Mouse (Mus musculus) neural tube, embryonic 12.5 days (tissue): ENCODE results near the gene Fam161a. TPM values are rescaled to one million over a fixed set of nuclear protein-coding genes. Genes with fewer than 3 reads are reported as not detected.

Source experiments
- ATAC-seq: fragments of 200-750 bp; cut with Nextera tagmentation; 2 replicates; pipeline ENCODE4 v1.8.0; 2017; ENCODE audit warnings: low read depth, mild to moderate bottlenecking, moderate TSS enrichment, moderate library complexity; ENCODE audit not compliant: low FRiP score
- H3K27ac ChIP-seq: fragments of 300-500 bp; sonication (generic); 2 replicates; pipeline ENCODE4 v1.5.1; 2016
- H3K27me3 ChIP-seq: fragments of 300-500 bp; sonication (generic); replicated peaks from 2 replicates; pipeline ENCODE4 v1.6.1; 2016; ENCODE audit warnings: mild to moderate bottlenecking
- H3K36me3 ChIP-seq: fragments of 300-500 bp; sonication (generic); 2 replicates; pipeline ENCODE4 v1.6.1; 2016; ENCODE audit warnings: mild to moderate bottlenecking
- H3K4me1 ChIP-seq: fragments of 300-500 bp; sonication (generic); 2 replicates; pipeline ENCODE4 v1.6.1; 2016
- H3K4me2 ChIP-seq: fragments of 300-500 bp; sonication (generic); replicated peaks from 2 replicates; pipeline ENCODE4 v1.6.1; 2016; ENCODE audit warnings: mild to moderate bottlenecking
- H3K4me3 ChIP-seq: fragments of 300-500 bp; sonication (generic); 2 replicates; pipeline ENCODE4 v1.5.1; 2016
- H3K9ac ChIP-seq: fragments of 300-500 bp; sonication (generic); 2 replicates; pipeline ENCODE4 v1.6.1; 2016; ENCODE audit warnings: mild to moderate bottlenecking
- H3K9me3 ChIP-seq: fragments of 300-500 bp; sonication (generic); 2 replicates; pipeline ENCODE4 v1.6.1; 2016; ENCODE audit warnings: mild to moderate bottlenecking
- WGBS: fragments of 180-500 bp; shearing (Covaris S2); methylation state at CpG from one replicate; pipeline ENCODE4 v1.1.7; 2016; 5-methylcytosine and 5-hydroxymethylcytosine counted together
- polyA plus RNA-seq: library from polyadenylated mRNA; unstranded; fragments of >200 nt; fragmentation: Nextera tagmentation; extraction: Ambion mirVana; gene quantifications from 2 replicates; pipeline ENCODE4 v1.2.1, GENCODE M21; 2016

The Fam161a gene
- polyA plus RNA-seq, result 3.3 and 4.8 TPM in 2 replicates

GRCm38 (mm10) chr11:23007481-23008180, at the start of gene Fam161a:
Gene Fam161a (plus strand): TSS chr11:23007531.
- peaks cover 13% of the 10 kb centered on the region for H3K36me3 ChIP-seq
- no peaks in the 10 kb centered on the region for H3K9me3 ChIP-seq
- no peaks in the 10 kb centered on the region for H3K27me3 ChIP-seq
- peak within 1 kb of the TSS; percentile 75 for H3K4me2 ChIP-seq
- WGBS, result under 1% methylated on average over 22 of the region's 22 CpGs
- ATAC-seq, result peak; percentile 96
- H3K27ac ChIP-seq, result peak within 1 kb of the TSS; percentile 77
- peak within 1 kb of the TSS; percentile 73 for H3K9ac ChIP-seq
- no peaks in the 10 kb centered on the region for H3K4me1 ChIP-seq
- peak within 1 kb of the TSS; percentile 55 for H3K4me3 ChIP-seq

GRCm38 (mm10) chr11:22957791-22958374, 49.4 kb upstream of the Fam161a start:
- Histone ChIP-seq H3K36me3 (peaks cover 2% of the 10 kb centered on the region; the same call in 1 of the 2 replicates), H3K9me3 (no peaks in the 10 kb centered on the region), H3K4me2 (no peak overlapping the region), H3K27me3 (no peaks in the 10 kb centered on the region), H3K4me1 (no peaks in the 10 kb centered on the region), H3K9ac (no peak overlapping the region), H3K27ac (no peak overlapping the region), H3K4me3 (no peak overlapping the region)
- ATAC-seq, result no peak
- 88% methylated on average over 4 of the region's 4 CpGs for WGBS

- no peak for ATAC-seq
- 0 out of 2 replicates have a peak, but pooled peaks cover 7% of the 10 kb centered on the region for H3K9me3 ChIP-seq
- 91% methylated on average over 1 of the region's 1 CpGs for WGBS
- no peak overlapping the region for H3K4me2 ChIP-seq
- H3K4me3 ChIP-seq, result no peak overlapping the region
- no peak overlapping the region for H3K9ac ChIP-seq
- no peak overlapping the region for H3K27ac ChIP-seq
- no peaks in the 10 kb centered on the region for H3K4me1 ChIP-seq
- no peaks in the 10 kb centered on the region for H3K27me3 ChIP-seq
- H3K36me3 ChIP-seq, result peaks cover 6% of the 10 kb centered on the region
Measured at GRCm38 (mm10) chr11:22962101-22962500, 45.2 kb upstream of the Fam161a start.

- no peak overlapping the region for H3K27ac ChIP-seq
- ATAC-seq, result no peak
- no peak overlapping the region for H3K4me3 ChIP-seq
- no peaks in the 10 kb centered on the region for H3K27me3 ChIP-seq
- no peak overlapping the region for H3K4me2 ChIP-seq
- H3K4me1 ChIP-seq, result no peaks in the 10 kb centered on the region
- peaks cover 6% of the 10 kb centered on the region for H3K36me3 ChIP-seq
- no peak overlapping the region for H3K9ac ChIP-seq
- H3K9me3 ChIP-seq, result 0 out of 2 replicates have a peak, but pooled peaks cover 11% of the 10 kb centered on the region
- 74% methylated on average over 4 of the region's 4 CpGs for WGBS
Measured at GRCm38 (mm10) chr11:22964401-22964800, 42.9 kb upstream of the Fam161a start.

- no peaks in the 10 kb centered on the region for H3K27me3 ChIP-seq
- no peak for ATAC-seq
- no peak overlapping the region for H3K9ac ChIP-seq
- H3K4me1 ChIP-seq, result no peaks in the 10 kb centered on the region
- no peak overlapping the region for H3K4me3 ChIP-seq
- 0 out of 2 replicates have a peak, but pooled peaks cover 11% of the 10 kb centered on the region for H3K9me3 ChIP-seq
- WGBS, result 82% methylated on average over 4 of the region's 4 CpGs
- H3K4me2 ChIP-seq, result no peak overlapping the region
- H3K36me3 ChIP-seq, result peaks cover 6% of the 10 kb centered on the region
- H3K27ac ChIP-seq, result no peak overlapping the region
Measured at GRCm38 (mm10) chr11:22965503-22965902, 41.8 kb upstream of the Fam161a start.

- H3K36me3 ChIP-seq, result peaks cover 24% of the 10 kb centered on the region
Measured at GRCm38 (mm10) chr11:22969486-22969885, 37.8 kb upstream of the Fam161a start.

GRCm38 (mm10) chr11:22970546-22970945, 36.8 kb upstream of the Fam161a start:
- Histone ChIP-seq H3K36me3 (peaks cover 24% of the 10 kb centered on the region), H3K27me3 (no peaks in the 10 kb centered on the region), H3K9ac (no peak overlapping the region), H3K4me2 (no peak overlapping the region), H3K4me1 (peaks cover 3% of the 10 kb centered on the region; the same call in 1 of the 2 replicates), H3K27ac (no peak overlapping the region), H3K9me3 (peaks cover 30% of the 10 kb centered on the region; the same call in 1 of the 2 replicates), H3K4me3 (no peak overlapping the region)
- no peak for ATAC-seq
- WGBS, result 100% methylated on average over 1 of the region's 1 CpGs

More at GRCm38 (mm10) chr11:22969486-22969885, 37.8 kb upstream of the Fam161a start:
- Histone ChIP-seq H3K4me1 (no peaks in the 10 kb centered on the region), H3K4me2 (no peak overlapping the region), H3K27ac (no peak overlapping the region), H3K4me3 (no peak overlapping the region), H3K9me3 (peaks cover 30% of the 10 kb centered on the region; the same call in 1 of the 2 replicates), H3K27me3 (no peaks in the 10 kb centered on the region), H3K9ac (no peak overlapping the region)
- no peak for ATAC-seq
- WGBS, result 78% methylated on average over 6 of the region's 6 CpGs

- Histone ChIP-seq H3K36me3 (peaks cover 18% of the 10 kb centered on the region), H3K9me3 (peaks cover 23% of the 10 kb centered on the region; the same call in 1 of the 2 replicates), H3K4me2 (peak within 1 kb of the TSS; percentile 62), H3K4me1 (peaks cover 17% of the 10 kb centered on the region), H3K27me3 (no peaks in the 10 kb centered on the region), H3K27ac (no peak within 1 kb of the TSS), H3K9ac (peak within 1 kb of the TSS; percentile 52), H3K4me3 (peak within 1 kb of the TSS; percentile 44)
- ATAC-seq, result peak; percentile 80
- WGBS, result 52% methylated on average over 56 of the region's 56 CpGs
Measured at GRCm38 (mm10) chr11:22971835-22972709, 35.3 kb upstream of the Fam161a start, which contains the start of gene Zrsr1. Gene Zrsr1 (plus strand): TSS chr11:22972005.

- Histone ChIP-seq H3K36me3 (peaks cover 22% of the 10 kb centered on the region), H3K9ac (peak overlapping the region; percentile 53), H3K4me1 (peaks cover 18% of the 10 kb centered on the region), H3K27me3 (no peaks in the 10 kb centered on the region), H3K27ac (no peak overlapping the region), H3K9me3 (peaks cover 19% of the 10 kb centered on the region; the same call in 1 of the 2 replicates), H3K4me2 (peak overlapping the region; percentile 62), H3K4me3 (peak overlapping the region; percentile 44)
- WGBS, result 50% methylated on average over 44 of the region's 46 CpGs
- ATAC-seq, result peak; percentile 70
Measured at GRCm38 (mm10) chr11:22972746-22973526, 34.4 kb upstream of the Fam161a start.

- 49% methylated on average over 14 of the region's 14 CpGs for WGBS
- Histone ChIP-seq H3K36me3 (peaks cover 27% of the 10 kb centered on the region), H3K27me3 (no peaks in the 10 kb centered on the region), H3K9ac (peak overlapping the region; percentile 53), H3K4me3 (peak overlapping the region; percentile 44), H3K27ac (no peak overlapping the region), H3K9me3 (peaks cover 19% of the 10 kb centered on the region; the same call in 1 of the 2 replicates), H3K4me2 (peak overlapping the region; percentile 62), H3K4me1 (peaks cover 18% of the 10 kb centered on the region)
- ATAC-seq, result no peak
Measured at GRCm38 (mm10) chr11:22973599-22973998, 33.7 kb upstream of the Fam161a start.

- 0 out of 2 replicates have a peak, but pooled peaks cover 7% of the 10 kb centered on the region for H3K9me3 ChIP-seq
- H3K4me1 ChIP-seq, result peaks cover 26% of the 10 kb centered on the region
- peaks cover 21% of the 10 kb centered on the region; the same call in 1 of the 2 replicates for H3K36me3 ChIP-seq
- H3K9ac ChIP-seq, result no peak overlapping the region
- 91% methylated on average over 3 of the region's 3 CpGs for WGBS
- H3K4me2 ChIP-seq, result no peak overlapping the region; the same call in 1 of the 2 replicates
- H3K4me3 ChIP-seq, result no peak overlapping the region
- ATAC-seq, result no peak
- H3K27ac ChIP-seq, result no peak overlapping the region
- H3K27me3 ChIP-seq, result no peaks in the 10 kb centered on the region
Measured at GRCm38 (mm10) chr11:22978215-22978614, 29.1 kb upstream of the Fam161a start.
